Mouse (Mus musculus): Measurements from ENCODE around the gene Prickle1. TPM values are rescaled to one million over a fixed set of nuclear protein-coding genes. Genes with fewer than 3 reads are reported as not detected.
A peak's percentile ranks its signal among the peaks of the same experiment; 100 is the strongest.

The Prickle1 gene
- 22.2 and 26.0 TPM in 2 replicates for total RNA-seq (2021)
- long read RNA-seq, experiment 1, full-length matches to known transcripts, result 3 of 7 reads
- long read RNA-seq, experiment 1, partial matches to known transcripts, result 0 of 7 reads
- long read RNA-seq, experiment 1, other reads (novel, unspliced or antisense), result 4 of 7 reads
- long read RNA-seq, experiment 2, full-length matches to known transcripts, result 2 of 15 reads
- long read RNA-seq, experiment 2, partial matches to known transcripts, result 7 of 15 reads
- long read RNA-seq, experiment 2, other reads (novel, unspliced or antisense), result 6 of 15 reads

- DNase-seq, result peak; percentile 95
These were observed at the start of gene Prickle1 for GRCm38 (mm10) chr15:93595746-93596145. Gene Prickle1, minus strand, starts transcription at chr15:93595891.

GRCm38 (mm10) chr15:93640221-93640620, 44.5 kb upstream of the Prickle1 start:
- no peak for DNase-seq

- no peak for DNase-seq
These were observed 41.3 kb upstream of the Prickle1 start for GRCm38 (mm10) chr15:93636976-93637375.

GRCm38 (mm10) chr15:93635603-93636002, 39.9 kb upstream of the Prickle1 start:
- peak; percentile 17 for DNase-seq

- no peak for DNase-seq
These were observed 38.8 kb upstream of the Prickle1 start for GRCm38 (mm10) chr15:93634536-93634935.

GRCm38 (mm10) chr15:93630001-93630541, 34.4 kb upstream of the Prickle1 start:
- DNase-seq, result peak; percentile 14

GRCm38 (mm10) chr15:93629201-93629600, 33.5 kb upstream of the Prickle1 start:
- no peak for DNase-seq

GRCm38 (mm10) chr15:93627836-93628797, 32.4 kb upstream of the Prickle1 start:
- DNase-seq, result no peak

- DNase-seq, result no peak
These were observed 23.9 kb upstream of the Prickle1 start for GRCm38 (mm10) chr15:93619551-93619950.

- DNase-seq, result no peak
These were observed 22.9 kb upstream of the Prickle1 start for GRCm38 (mm10) chr15:93618442-93619150.

- DNase-seq, result no peak
These were observed 20.6 kb upstream of the Prickle1 start for GRCm38 (mm10) chr15:93616277-93616676.

- DNase-seq, result no peak
These were observed 19.3 kb upstream of the Prickle1 start for GRCm38 (mm10) chr15:93615031-93615430.

- no peak for DNase-seq
These were observed 17.9 kb upstream of the Prickle1 start for GRCm38 (mm10) chr15:93613606-93614005.

- DNase-seq, result no peak
These were observed 16.0 kb upstream of the Prickle1 start for GRCm38 (mm10) chr15:93611536-93612300.

GRCm38 (mm10) chr15:93610721-93611201, 15.1 kb upstream of the Prickle1 start:
- no peak for DNase-seq

GRCm38 (mm10) chr15:93610288-93610687, 14.6 kb upstream of the Prickle1 start:
- DNase-seq, result no peak

GRCm38 (mm10) chr15:93602850-93603249, 7.2 kb upstream of the Prickle1 start:
- DNase-seq, result no peak

- DNase-seq, result no peak
These were observed 5.8 kb upstream of the Prickle1 start for GRCm38 (mm10) chr15:93601461-93602015.

- no peak for DNase-seq
These were observed 1.3 kb upstream of the Prickle1 start for GRCm38 (mm10) chr15:93596991-93597390.

- peak; percentile 83 for DNase-seq
These were observed 594 bp upstream of the Prickle1 start for GRCm38 (mm10) chr15:93596285-93596684.
